Mouse (Mus musculus): Measurements from ENCODE around the gene Mllt3. TPM values are rescaled to one million over a fixed set of nuclear protein-coding genes. Genes with fewer than 3 reads are reported as not detected.

Mllt3 gene
- polyA plus RNA-seq, 1 experiment from 2014 or later: 59.0 TPM

DNA sequence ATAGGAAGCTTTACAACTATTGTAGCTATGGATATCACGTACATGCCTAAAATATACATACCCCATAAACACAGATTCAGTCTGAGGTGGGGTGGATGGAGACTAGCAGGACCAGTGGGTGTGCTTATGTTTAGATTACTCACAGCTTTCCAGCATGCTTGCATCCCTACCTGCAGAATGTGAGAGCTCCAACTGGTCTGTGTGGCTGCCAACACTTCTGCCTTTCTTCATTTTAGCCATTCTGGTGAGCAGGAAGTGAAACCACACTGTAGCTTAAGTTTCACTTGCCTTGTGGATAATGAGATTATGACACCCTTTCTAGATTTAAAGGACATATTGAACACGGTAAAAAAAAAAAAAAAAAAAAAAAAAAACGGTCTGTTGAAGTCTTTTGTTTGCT, 88.8 kb downstream of the Mllt3 start:
- Histone ChIP-seq H3K9ac (ENCODE audit: low read depth, low read length) (no peak overlapping the region), H3K9me3 (ENCODE audit: control insufficient read depth, low read length) (no peaks in the 10 kb centered on the region), H3K27me3 (replicated peaks; ENCODE audit: control insufficient read depth, insufficient read depth, low read length) (no peaks in the 10 kb centered on the region), H3K4me3 (ENCODE audit: low read length) (no peak overlapping the region), H3K4me2 (ENCODE audit: low read length) (no peak overlapping the region), H3K27ac (ENCODE audit: low read depth, low read length) (no peak overlapping the region), H3K36me3 (ENCODE audit: control insufficient read depth, insufficient read depth, low read length) (no peaks in the 10 kb centered on the region), H3K4me1 (ENCODE audit: control insufficient read depth, insufficient read depth, low read depth, low read length) (no peaks in the 10 kb centered on the region)
- no peak for ATAC-seq
- WGBS: 73% methylated on average over 3 of the region's 3 CpGs

DNA sequence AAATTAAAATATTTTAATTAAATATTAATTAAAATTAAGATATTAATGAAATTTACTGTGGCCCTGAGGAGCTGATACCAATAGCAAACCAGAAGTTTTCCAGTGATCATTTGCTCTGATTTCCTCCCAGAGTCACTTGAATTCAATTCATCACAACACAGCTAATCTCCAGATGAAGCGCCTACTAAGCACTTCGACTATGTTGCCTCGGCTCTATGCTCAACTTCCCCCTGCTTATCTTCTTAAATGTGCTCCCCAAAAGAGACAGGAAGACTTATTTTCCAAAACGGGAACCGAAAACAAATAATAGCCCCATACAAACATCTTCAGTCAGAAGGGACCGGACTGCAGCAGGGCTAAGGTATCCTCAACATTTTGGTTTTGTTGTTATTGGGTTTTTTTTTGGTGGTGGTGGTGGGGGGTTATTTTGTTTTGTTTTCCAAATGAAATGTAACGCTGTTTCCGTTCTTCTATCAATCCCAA, 90.2 kb downstream of the Mllt3 start:
- Histone ChIP-seq H3K9me3 (ENCODE audit: control insufficient read depth, low read length) (no peaks in the 10 kb centered on the region), H3K9ac (ENCODE audit: low read depth, low read length) (no peak overlapping the region), H3K27ac (ENCODE audit: low read depth, low read length) (no peak overlapping the region), H3K4me3 (ENCODE audit: low read length) (no peak overlapping the region), H3K4me1 (ENCODE audit: control insufficient read depth, insufficient read depth, low read depth, low read length) (no peaks in the 10 kb centered on the region), H3K27me3 (replicated peaks; ENCODE audit: control insufficient read depth, insufficient read depth, low read length) (no peaks in the 10 kb centered on the region), H3K36me3 (ENCODE audit: control insufficient read depth, insufficient read depth, low read length) (no peaks in the 10 kb centered on the region), H3K4me2 (ENCODE audit: low read length) (no peak overlapping the region)
- 84% methylated on average over 8 of the region's 8 CpGs for WGBS
- no peak for ATAC-seq

DNA sequence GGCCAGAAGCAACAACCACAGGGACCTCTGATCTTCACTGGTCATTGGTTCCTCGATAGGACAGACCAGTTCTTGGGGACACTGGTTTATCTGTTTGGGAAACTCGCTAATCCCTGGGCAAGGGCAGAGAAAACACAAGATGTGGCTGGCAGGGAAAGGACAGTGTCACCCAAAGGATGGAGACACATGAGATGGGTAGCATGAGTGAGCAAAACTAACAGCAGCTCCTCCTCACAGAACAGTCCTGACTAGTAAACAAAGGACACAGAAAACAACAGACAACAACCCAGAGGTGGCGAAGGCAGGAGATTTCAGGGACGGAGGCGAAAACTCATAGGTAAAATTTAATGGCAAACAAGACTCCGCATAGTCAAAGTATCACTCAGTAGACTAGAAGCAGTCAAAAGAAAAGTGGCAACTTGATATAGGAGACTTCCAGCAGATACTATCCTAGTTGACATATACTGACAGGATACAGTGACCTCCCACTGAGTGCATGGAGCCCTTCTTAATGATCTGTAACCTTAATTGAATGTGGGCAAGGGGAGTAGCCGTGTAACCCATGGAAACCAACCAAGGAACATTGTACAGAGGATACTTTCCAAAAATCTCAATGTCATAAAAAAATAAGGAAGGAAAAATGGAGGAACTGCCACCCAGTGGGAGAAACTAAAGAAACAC, 93.5 kb downstream of the Mllt3 start:
- no peak overlapping the region for H3K9ac ChIP-seq (ENCODE audit: low read depth, low read length)
- H3K4me2 ChIP-seq (ENCODE audit: low read length): no peak overlapping the region
- ATAC-seq: no peak
- H3K4me1 ChIP-seq (ENCODE audit: control insufficient read depth, insufficient read depth, low read depth, low read length): no peaks in the 10 kb centered on the region; the same call in 1 of the 2 replicates
- H3K4me3 ChIP-seq (ENCODE audit: low read length): no peak overlapping the region
- 88% methylated on average over 7 of the region's 7 CpGs for WGBS
- H3K27ac ChIP-seq (ENCODE audit: low read depth, low read length): no peak overlapping the region
- H3K9me3 ChIP-seq (ENCODE audit: control insufficient read depth, low read length): no peaks in the 10 kb centered on the region
- no peaks in the 10 kb centered on the region for H3K36me3 ChIP-seq (ENCODE audit: control insufficient read depth, insufficient read depth, low read length)
- H3K27me3 ChIP-seq (replicated peaks; ENCODE audit: control insufficient read depth, insufficient read depth, low read length): no peaks in the 10 kb centered on the region

DNA sequence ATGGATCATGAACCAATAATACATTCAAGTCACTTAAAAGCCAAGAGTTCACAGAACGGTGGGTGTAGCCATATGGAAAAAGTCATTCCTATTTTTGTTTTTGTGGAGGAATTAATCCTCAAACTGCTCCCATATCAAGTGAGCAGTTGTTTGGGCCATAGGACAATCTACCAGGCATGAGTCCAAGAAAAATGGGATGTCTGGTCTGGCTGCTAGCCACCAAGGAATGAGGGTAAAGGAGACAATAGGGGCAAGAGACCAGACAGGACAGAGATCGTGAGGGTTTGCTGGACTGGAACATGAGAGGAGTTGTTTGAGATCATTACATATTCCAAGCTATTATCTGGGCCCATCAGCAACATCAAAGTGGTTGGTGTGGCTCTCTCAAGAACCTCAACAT, 96.8 kb downstream of the Mllt3 start:
- 53% methylated on average over 2 of the region's 2 CpGs for WGBS
- no peaks in the 10 kb centered on the region for H3K27me3 ChIP-seq (replicated peaks; ENCODE audit: control insufficient read depth, insufficient read depth, low read length)
- H3K27ac ChIP-seq (ENCODE audit: low read depth, low read length): no peak overlapping the region
- no peak overlapping the region for H3K9ac ChIP-seq (ENCODE audit: low read depth, low read length)
- H3K4me3 ChIP-seq (ENCODE audit: low read length): no peak overlapping the region
- ATAC-seq: no peak
- no peak overlapping the region for H3K4me2 ChIP-seq (ENCODE audit: low read length)
- no peaks in the 10 kb centered on the region for H3K36me3 ChIP-seq (ENCODE audit: control insufficient read depth, insufficient read depth, low read length)
- peaks cover 3% of the 10 kb centered on the region for H3K4me1 ChIP-seq (ENCODE audit: control insufficient read depth, insufficient read depth, low read depth, low read length)
- H3K9me3 ChIP-seq (ENCODE audit: control insufficient read depth, low read length): no peaks in the 10 kb centered on the region

DNA sequence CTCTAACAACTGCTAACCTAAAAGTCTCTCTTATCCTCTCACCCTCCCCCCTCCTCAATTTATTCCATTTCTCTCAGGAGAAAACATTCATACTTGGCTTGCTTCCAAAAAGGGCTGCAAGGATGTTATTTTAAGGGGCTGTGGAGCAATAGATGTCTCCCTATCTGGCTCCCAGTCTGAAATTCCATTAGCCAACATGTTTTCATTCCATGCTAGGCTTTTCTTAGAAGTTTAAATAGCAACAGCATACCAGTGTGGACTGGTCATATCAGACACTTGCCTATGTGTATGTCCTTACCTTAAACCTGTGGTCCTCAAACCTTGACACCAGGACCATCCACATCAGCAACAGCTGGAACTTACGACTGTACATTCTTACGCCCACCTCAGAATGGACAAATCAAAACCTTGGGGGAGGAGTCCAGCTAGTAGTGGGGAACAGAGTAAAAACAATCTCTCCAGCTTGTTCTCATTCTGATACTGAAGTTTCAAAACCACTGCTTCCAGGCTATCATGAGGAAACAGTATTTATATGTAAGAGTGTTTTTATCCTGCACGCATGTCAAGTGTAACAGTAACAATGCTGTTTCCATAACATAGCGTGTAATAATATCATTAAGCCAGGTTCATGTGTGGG, 99.3 kb downstream of the Mllt3 start:
- Histone ChIP-seq H3K4me3 (ENCODE audit: low read length) (no peak overlapping the region), H3K36me3 (ENCODE audit: control insufficient read depth, insufficient read depth, low read length) (no peaks in the 10 kb centered on the region), H3K4me1 (ENCODE audit: control insufficient read depth, insufficient read depth, low read depth, low read length) (peaks cover 3% of the 10 kb centered on the region), H3K27me3 (replicated peaks; ENCODE audit: control insufficient read depth, insufficient read depth, low read length) (no peaks in the 10 kb centered on the region), H3K9me3 (ENCODE audit: control insufficient read depth, low read length) (no peaks in the 10 kb centered on the region), H3K27ac (ENCODE audit: low read depth, low read length) (no peak overlapping the region), H3K4me2 (ENCODE audit: low read length) (no peak overlapping the region), H3K9ac (ENCODE audit: low read depth, low read length) (no peak overlapping the region)
- WGBS: 84% methylated on average over 4 of the region's 4 CpGs
- ATAC-seq: no peak

DNA sequence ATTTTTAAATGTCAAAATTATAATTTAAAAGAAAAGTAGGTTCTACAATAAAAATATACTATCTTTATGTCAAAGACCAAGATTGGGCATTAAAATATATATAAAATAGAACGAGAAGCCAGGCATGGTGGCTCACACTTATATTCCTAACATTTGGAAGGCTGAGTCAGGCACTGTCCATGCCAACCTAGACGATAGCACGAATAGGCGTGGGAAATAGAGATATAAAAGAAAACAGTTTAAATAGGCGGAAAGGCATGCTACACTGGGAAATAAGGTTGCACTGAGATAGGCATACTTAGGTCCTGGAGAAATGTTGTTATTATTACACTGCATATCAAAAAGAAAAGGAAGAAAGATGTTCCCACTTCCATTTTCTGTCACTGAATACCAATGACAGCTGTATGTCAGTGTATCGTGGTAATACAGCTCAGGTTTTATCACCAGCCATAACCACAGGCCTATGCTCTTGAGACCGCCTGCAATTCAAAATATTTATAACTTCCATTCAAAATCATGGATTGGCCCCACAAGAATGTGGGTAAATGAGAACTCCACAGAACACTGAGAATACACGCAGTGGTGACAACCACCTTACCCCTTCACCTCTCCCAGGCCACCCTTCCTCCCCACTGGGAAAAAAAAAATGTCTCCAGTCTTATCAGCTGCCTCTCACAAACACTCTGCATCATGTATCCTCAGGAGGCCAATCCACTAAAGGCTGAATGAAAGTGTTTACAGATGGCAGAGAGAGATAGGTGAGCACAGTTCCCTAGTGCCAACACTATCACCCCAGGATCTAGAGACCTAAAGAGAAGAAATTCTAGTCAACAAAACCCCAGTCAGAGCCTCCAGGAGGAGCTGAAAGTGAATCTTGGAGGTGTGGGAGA, 102.6 kb downstream of the Mllt3 start:
- Histone ChIP-seq H3K27me3 (replicated peaks; ENCODE audit: control insufficient read depth, insufficient read depth, low read length) (no peaks in the 10 kb centered on the region), H3K27ac (ENCODE audit: low read depth, low read length) (no peak overlapping the region), H3K9ac (ENCODE audit: low read depth, low read length) (no peak overlapping the region), H3K4me3 (ENCODE audit: low read length) (no peak overlapping the region), H3K9me3 (ENCODE audit: control insufficient read depth, low read length) (no peaks in the 10 kb centered on the region), H3K4me2 (ENCODE audit: low read length) (no peak overlapping the region), H3K4me1 (ENCODE audit: control insufficient read depth, insufficient read depth, low read depth, low read length) (peaks cover 6% of the 10 kb centered on the region), H3K36me3 (ENCODE audit: control insufficient read depth, insufficient read depth, low read length) (no peaks in the 10 kb centered on the region)
- WGBS: 85% methylated on average over 8 of the region's 8 CpGs
- no peak for ATAC-seq

DNA sequence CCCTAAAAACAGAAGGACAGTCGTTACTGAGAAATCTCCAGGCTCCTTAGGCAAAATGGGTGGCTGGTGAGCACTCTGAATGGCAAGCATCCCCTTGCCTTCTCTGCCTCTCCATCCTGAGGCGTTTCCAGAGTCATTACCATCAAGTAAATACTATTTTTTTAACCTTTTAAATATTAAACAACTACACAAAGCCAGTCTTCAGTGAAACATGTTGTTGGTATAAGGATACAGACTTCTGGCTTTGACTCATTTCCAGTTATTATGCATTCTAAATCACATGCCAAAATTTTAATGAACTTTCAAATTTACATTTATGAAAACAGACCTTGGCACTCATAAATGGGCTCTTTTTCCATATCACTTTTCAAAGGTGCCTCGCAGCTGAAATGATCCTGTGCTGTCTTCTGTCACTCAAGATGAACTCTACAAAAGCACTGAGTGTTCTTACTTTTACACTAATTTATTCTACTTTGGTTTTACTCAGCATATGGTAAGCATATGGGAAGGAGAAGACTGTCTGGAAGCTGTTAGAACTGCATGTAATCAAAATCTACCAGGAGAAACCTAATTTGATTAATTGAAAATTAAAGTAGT, 104.5 kb downstream of the Mllt3 start:
- Histone ChIP-seq H3K27ac (ENCODE audit: low read depth, low read length) (no peak overlapping the region), H3K4me2 (ENCODE audit: low read length) (no peak overlapping the region), H3K36me3 (ENCODE audit: control insufficient read depth, insufficient read depth, low read length) (no peaks in the 10 kb centered on the region), H3K9ac (ENCODE audit: low read depth, low read length) (no peak overlapping the region), H3K4me1 (ENCODE audit: control insufficient read depth, insufficient read depth, low read depth, low read length) (peaks cover 2% of the 10 kb centered on the region), H3K4me3 (ENCODE audit: low read length) (no peak overlapping the region), H3K27me3 (replicated peaks; ENCODE audit: control insufficient read depth, insufficient read depth, low read length) (no peaks in the 10 kb centered on the region), H3K9me3 (ENCODE audit: control insufficient read depth, low read length) (no peaks in the 10 kb centered on the region)
- ATAC-seq: no peak
- WGBS: 63% methylated on average over 3 of the region's 3 CpGs

DNA sequence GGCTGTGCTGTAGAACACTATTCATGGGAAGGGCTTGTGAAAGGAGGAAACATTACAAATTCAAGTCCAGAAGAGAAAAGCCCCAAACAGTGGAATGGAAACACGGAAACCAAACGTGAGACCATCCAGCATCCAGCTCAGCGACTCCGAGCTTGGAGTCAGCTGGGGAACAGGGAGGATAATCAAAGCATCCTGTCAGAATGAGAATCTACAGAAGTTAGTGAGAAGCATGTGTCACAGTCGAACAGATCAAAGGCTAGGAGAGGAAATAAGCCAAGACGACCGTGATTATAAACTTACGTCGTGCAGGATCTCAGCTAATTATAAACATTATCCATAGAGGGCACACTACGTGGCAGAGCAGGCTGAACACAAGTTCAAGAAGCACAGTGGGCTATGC, 105.8 kb downstream of the Mllt3 start:
- no peak overlapping the region for H3K4me2 ChIP-seq (ENCODE audit: low read length)
- no peak overlapping the region for H3K4me3 ChIP-seq (ENCODE audit: low read length)
- no peaks in the 10 kb centered on the region for H3K9me3 ChIP-seq (ENCODE audit: control insufficient read depth, low read length)
- no peak overlapping the region for H3K27ac ChIP-seq (ENCODE audit: low read depth, low read length)
- no peaks in the 10 kb centered on the region for H3K36me3 ChIP-seq (ENCODE audit: control insufficient read depth, insufficient read depth, low read length)
- peaks cover 2% of the 10 kb centered on the region; the same call in 1 of the 2 replicates for H3K4me1 ChIP-seq (ENCODE audit: control insufficient read depth, insufficient read depth, low read depth, low read length)
- H3K27me3 ChIP-seq (replicated peaks; ENCODE audit: control insufficient read depth, insufficient read depth, low read length): no peaks in the 10 kb centered on the region
- H3K9ac ChIP-seq (ENCODE audit: low read depth, low read length): no peak overlapping the region
- WGBS: 68% methylated on average over 10 of the region's 10 CpGs
- ATAC-seq: no peak

DNA sequence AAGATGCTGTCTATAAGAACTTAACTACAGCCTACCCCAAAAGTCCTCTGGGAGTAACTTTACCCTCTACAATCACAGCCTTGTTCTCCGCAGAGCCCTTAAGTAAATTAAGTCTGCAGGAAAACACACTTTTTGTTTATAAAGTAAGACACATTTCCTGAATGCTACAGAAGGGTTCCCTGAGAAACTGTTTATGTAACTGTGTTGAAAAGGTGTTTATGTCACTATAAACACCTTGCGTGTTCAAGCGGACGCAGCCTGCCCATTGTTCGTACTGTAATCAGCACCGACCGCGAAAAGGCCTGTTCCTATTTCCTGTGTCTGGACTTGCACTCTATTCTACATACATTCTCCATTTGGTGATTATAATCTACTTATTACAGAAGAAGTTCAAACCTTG, 112.5 kb downstream of the Mllt3 start:
- Histone ChIP-seq H3K4me1 (ENCODE audit: control insufficient read depth, insufficient read depth, low read depth, low read length) (0 out of 2 replicates have a peak, but pooled peaks cover 3% of the 10 kb centered on the region), H3K27me3 (replicated peaks; ENCODE audit: control insufficient read depth, insufficient read depth, low read length) (no peaks in the 10 kb centered on the region), H3K9ac (ENCODE audit: low read depth, low read length) (no peak overlapping the region), H3K4me3 (ENCODE audit: low read length) (no peak overlapping the region), H3K9me3 (ENCODE audit: control insufficient read depth, low read length) (no peaks in the 10 kb centered on the region), H3K4me2 (ENCODE audit: low read length) (no peak overlapping the region), H3K27ac (ENCODE audit: low read depth, low read length) (no peak overlapping the region), H3K36me3 (ENCODE audit: control insufficient read depth, insufficient read depth, low read length) (no peaks in the 10 kb centered on the region)
- WGBS: 90% methylated on average over 8 of the region's 8 CpGs
- ATAC-seq: no peak
